Mouse (Mus musculus): ENCODE data around the gene Sart1.

GRCm38 (mm10) chr19:5432992-5433852, 44.7 kb upstream of the Sart1 start:
- no peak for TF ChIP-seq ZC3H11A (IDR thresholded peaks at IDR 0.05; ENCODE audit: borderline replicate concordance, low read depth, low read length)
- no peak for TF ChIP-seq CHD2 (IDR thresholded peaks at IDR 0.05; ENCODE audit: low read depth, low read length)

All from ES-E14 (cell line).